ENCODE assay signal across 8 mouse cellular contexts in genomic region chr1:135510346-135510977, GRCm38 (mm10).
DNase-seq lines count a peak whose midpoint lies in the region; ATAC-seq and TF ChIP-seq lines count a peak whose summit lies in the region.

No protein-coding gene starts in this region.

- intact Hi-C loops in heart, postnatal 36 days (cut with DNase I), result no loop called here

- no peaks in the 10 kb centered on the region for H3K36me3 ChIP-seq in CH12.LX (replicated peaks in 1 of 2; ENCODE audit: control insufficient read depth in 1 of 2, insufficient read depth in 1 of 2, low read length in 1 of 2)
- H3K36me3 ChIP-seq in embryonic facial prominence, embryonic 13.5 days, result no peaks in the 10 kb centered on the region

- peaks cover 10 to 47% of the 10 kb centered on the region in 2 experiments for H3K4me1 ChIP-seq in CH12.LX (ENCODE audit: control insufficient read depth in 1 of 2, insufficient read depth in 2 of 2)
- H3K4me1 ChIP-seq in embryonic facial prominence, embryonic 13.5 days, result peaks cover 50% of the 10 kb centered on the region

- H3K27me3 ChIP-seq in CH12.LX (replicated peaks), result no peaks in the 10 kb centered on the region
- no peaks in the 10 kb centered on the region; the same call in 1 of the 2 replicates for H3K27me3 ChIP-seq in embryonic facial prominence, embryonic 13.5 days

- dilution Hi-C loops in CH12.LX (cut with MboI; ENCODE audit: extremely low pct_ligation_motif_present, extremely low pct_unique_long_range_greater_than_20kb, low sequenced_read_pairs), result no loop called here

- no peak overlapping the region for H3K27ac ChIP-seq in CH12.LX (ENCODE audit: insufficient read depth, low read depth)
- H3K27ac ChIP-seq in embryonic facial prominence, embryonic 13.5 days, result peak overlapping the region; percentile 16; the same call in 1 of the 2 replicates

- H3K79me2 ChIP-seq in CH12.LX (replicated peaks; ENCODE audit: control insufficient read depth, extremely low read depth, insufficient read depth, poor library complexity, severe bottlenecking), result no peaks in the 10 kb centered on the region

- no peak for ATAC-seq in embryonic facial prominence, embryonic 13.5 days (ENCODE audit: insufficient number of reproducible peaks, insufficient read depth, low FRiP score, low TSS enrichment, low read depth)
- ATAC-seq in megakaryocyte progenitor cell, adult 5-6 weeks (replicated peaks; ENCODE audit: poor library complexity), result peak; percentile 59

- no peaks in the 10 kb centered on the region for H3K9me3 ChIP-seq in CH12.LX (replicated peaks; ENCODE audit: low read length)
- H3K9me3 ChIP-seq in embryonic facial prominence, embryonic 13.5 days, result no peaks in the 10 kb centered on the region

- TF ChIP-seq EP300 in CH12.LX (IDR thresholded peaks at IDR 0.05; ENCODE audit: low read length), result no peak

- in situ Hi-C loops in CH12.LX (cut with MboI; ENCODE audit: low pct_ligation_motif_present, low pct_unique_long_range_greater_than_20kb, low sequenced_read_pairs), result no loop called here

- 1% methylated on average over 30 of the region's 30 CpGs for WGBS in embryonic facial prominence, embryonic 13.5 days
- WGBS in large intestine, adult 2 months, result 4% methylated on average over 30 of the region's 30 CpGs

- no peak overlapping the region for H3K9ac ChIP-seq in CH12.LX (ENCODE audit: insufficient read depth, low read depth)
- peak overlapping the region; percentile 71 for H3K9ac ChIP-seq in embryonic facial prominence, embryonic 13.5 days

- no peak for DNase-seq in CH12.LX (ENCODE audit: extremely low read depth)
- peak; percentile 62 to 85 for DNase-seq in adrenal gland, adult (ENCODE audit: inconsistent age in 2 of 2, low spot score in 1 of 2)
- DNase-seq in heart, postnatal 36 days, result peak; percentile 53 to 59
- peak; percentile 37 for DNase-seq in large intestine, adult 2 months (ENCODE audit: low read depth, low spot score)
- peak; percentile 54 for DNase-seq in skeletal muscle tissue, adult 2 months (ENCODE audit: low read depth, low spot score)
- DNase-seq in adipocyte (ENCODE audit: low spot score), result no peak

- TF ChIP-seq CTCF in CH12.LX (conservative IDR thresholded peaks at IDR 0.05 in 1 of 2, IDR thresholded peaks at IDR 0.05 in 1 of 2; ENCODE audit: low read depth in 2 of 2, low read length in 2 of 2), result no peak

- H3K4me2 ChIP-seq in CH12.LX (ENCODE audit: insufficient read depth, low read depth, poor library complexity, severe bottlenecking), result peak overlapping the region; percentile 9; the same call in 1 of the 2 replicates
- peak overlapping the region; percentile 93 for H3K4me2 ChIP-seq in embryonic facial prominence, embryonic 13.5 days

- TF ChIP-seq RAD21 in CH12.LX (IDR thresholded peaks at IDR 0.05; ENCODE audit: low read depth, low read length), result no peak

- no peak for TF ChIP-seq POLR2A in CH12.LX (IDR thresholded peaks at IDR 0.05; ENCODE audit: low read depth, low read length)

- H3K4me3 ChIP-seq in CH12.LX (replicated peaks in 1 of 3; ENCODE audit: low read depth in 2 of 3, low read length in 2 of 3, poor library complexity in 1 of 3), result no peak overlapping the region
- H3K4me3 ChIP-seq in embryonic facial prominence, embryonic 13.5 days, result peak overlapping the region; percentile 52

TF ChIP-seq in CH12.LX, 34 proteins besides CTCF, POLR2A, EP300 and RAD21:
- TF ChIP-seq USF2 (conservative IDR thresholded peaks at IDR 0.05; ENCODE audit: low read depth, low read length) (no peak), ZNF384 (IDR thresholded peaks at IDR 0.05; ENCODE audit: low read depth, low read length) (no peak), CHD1 (IDR thresholded peaks at IDR 0.05; ENCODE audit: low read depth, low read length) (no peak), JUND (conservative IDR thresholded peaks at IDR 0.05; ENCODE audit: low read depth, low read length) (no peak), PAX5 (IDR thresholded peaks at IDR 0.05; ENCODE audit: low read length) (no peak), KAT2A (IDR thresholded peaks at IDR 0.05; ENCODE audit: insufficient replicate concordance, low read length) (no peak), ZC3H11A (IDR thresholded peaks at IDR 0.05; ENCODE audit: low read depth, low read length) (no peak), E2F4 (IDR thresholded peaks at IDR 0.05; ENCODE audit: insufficient replicate concordance, low read depth, low read length) (no peak), HCFC1 (IDR thresholded peaks at IDR 0.05; ENCODE audit: low read depth, low read length) (no peak), ETS1 (conservative IDR thresholded peaks at IDR 0.05; ENCODE audit: low read depth, low read length) (no peak), MXI1 (IDR thresholded peaks at IDR 0.05; ENCODE audit: low read depth, low read length) (no peak)

Comparison
In these comparisons a context has a peak if more than half of its experiments do, and no peak if none do; other contexts are left out.
1. DNase-seq: peak in adrenal gland, adult (2 of 2), heart, postnatal 36 days (2 of 2), large intestine, adult 2 months (single experiment) and skeletal muscle tissue, adult 2 months (single experiment); none in CH12.LX (single experiment) and adipocyte (single experiment).